Mouse (Mus musculus) heart, embryonic 11.5 days (tissue): Measurements from ENCODE around the gene Ablim1. TPM values are rescaled to one million over a fixed set of nuclear protein-coding genes. Genes with fewer than 3 reads are reported as not detected.

Experiments
- ATAC-seq: fragments of 200-750 bp; cut with Nextera tagmentation; replicated peaks from 2 replicates; pipeline ENCODE4 v1.8.0; 2017; ENCODE audit warnings: moderate library complexity; ENCODE audit not compliant: insufficient number of reproducible peaks, low FRiP score, low TSS enrichment
- H3K27ac ChIP-seq: fragments of 300-500 bp; sonication (generic); 2 replicates; pipeline ENCODE4 v1.5.1; 2014; ENCODE audit warnings: mild to moderate bottlenecking, low read depth, low read length
- H3K27me3 ChIP-seq: fragments of 300-500 bp; sonication (generic); 2 replicates; pipeline ENCODE4 v1.6.1; 2014; ENCODE audit warnings: mild to moderate bottlenecking, low read length, mixed read lengths; ENCODE audit not compliant: control insufficient read depth, insufficient read depth
- H3K36me3 ChIP-seq: fragments of 300-500 bp; sonication (generic); 2 replicates; pipeline ENCODE4 v1.6.1; 2014; ENCODE audit warnings: mild to moderate bottlenecking, low read length, moderate library complexity, mixed read lengths; ENCODE audit not compliant: control insufficient read depth, insufficient read depth
- H3K4me1 ChIP-seq: fragments of 300-500 bp; sonication (generic); 2 replicates; pipeline ENCODE4 v1.6.1; 2014; ENCODE audit warnings: low read length; ENCODE audit not compliant: control insufficient read depth, insufficient read depth
- H3K4me2 ChIP-seq: fragments of 300-500 bp; sonication (generic); 2 replicates; pipeline ENCODE4 v1.6.1; 2014; ENCODE audit warnings: mild to moderate bottlenecking, moderate library complexity
- H3K4me3 ChIP-seq: fragments of 300-500 bp; sonication (generic); 2 replicates; pipeline ENCODE4 v1.5.1; 2014; ENCODE audit warnings: low read depth, low read length
- H3K9ac ChIP-seq: fragments of 300-500 bp; sonication (generic); 2 replicates; pipeline ENCODE4 v1.6.1; 2014; ENCODE audit warnings: mild to moderate bottlenecking, low read depth, low read length, moderate library complexity
- H3K9me3 ChIP-seq: fragments of 300-500 bp; sonication (generic); replicated peaks from 2 replicates; pipeline ENCODE4 v1.6.1; 2016; ENCODE audit warnings: low read length; ENCODE audit not compliant: control insufficient read depth
- WGBS: fragments of 180-500 bp; shearing (Covaris S2); extraction: QIAGEN DNeasy Blood & Tissue Kit; methylation state at CpG from one replicate; pipeline ENCODE4 v1.1.7; 2014; ENCODE audit not compliant: insufficient replicate concordance; 5-methylcytosine and 5-hydroxymethylcytosine counted together
- polyA plus RNA-seq: library from polyadenylated mRNA; unstranded; fragments of >200 nt; fragmentation: Nextera tagmentation; extraction: Ambion mirVana; gene quantifications from 2 replicates; pipeline ENCODE4 v1.2.1, GENCODE M21; 2014

Ablim1 gene
- polyA plus RNA-seq, 1 experiment from 2014 or later = 45.8 TPM

GRCm38 (mm10) chr19:57010064-57010463, 304.7 kb downstream of the Ablim1 start:
- no peak for ATAC-seq
- Histone ChIP-seq H3K4me3 (no peak overlapping the region), H3K9ac (no peak overlapping the region), H3K27ac (no peak overlapping the region), H3K4me2 (no peak overlapping the region), H3K27me3 (peaks cover 15% of the 10 kb centered on the region), H3K36me3 (no peaks in the 10 kb centered on the region), H3K9me3 (no peaks in the 10 kb centered on the region), H3K4me1 (no peaks in the 10 kb centered on the region)
- whole genome bisulfite sequencing = 43% methylated on average over 4 of the region's 4 CpGs

- Histone ChIP-seq H3K4me2 (no peak overlapping the region), H3K4me1 (no peaks in the 10 kb centered on the region), H3K4me3 (no peak overlapping the region), H3K36me3 (no peaks in the 10 kb centered on the region), H3K9ac (no peak overlapping the region), H3K9me3 (no peaks in the 10 kb centered on the region), H3K27me3 (peaks cover 15% of the 10 kb centered on the region), H3K27ac (no peak overlapping the region)
- WGBS = 67% methylated on average over 4 of the region's 4 CpGs
- no peak for ATAC-seq
Measured at GRCm38 (mm10) chr19:57009653-57010052, 305.1 kb downstream of the Ablim1 start.

- Histone ChIP-seq H3K27ac (no peak within 1 kb of the TSS), H3K4me3 (peak within 1 kb of the TSS; percentile 55), H3K4me2 (peak within 1 kb of the TSS; percentile 93), H3K27me3 (peaks cover 15% of the 10 kb centered on the region), H3K36me3 (no peaks in the 10 kb centered on the region), H3K9ac (peak within 1 kb of the TSS; percentile 7), H3K9me3 (no peaks in the 10 kb centered on the region), H3K4me1 (no peaks in the 10 kb centered on the region)
- 3% methylated on average over 67 of the region's 68 CpGs for WGBS
- ATAC-seq = 0 out of 2 replicates have a peak, but pooled peaks have one; percentile 35
Measured at GRCm38 (mm10) chr19:57007781-57008710, 306.7 kb downstream of the Ablim1 start, which contains the start of gene Afap1l2. Gene Afap1l2, minus strand, starts transcription at chr19:57008228.

- no peaks in the 10 kb centered on the region for H3K36me3 ChIP-seq
- no peaks in the 10 kb centered on the region for H3K9me3 ChIP-seq
- H3K27ac ChIP-seq = no peak overlapping the region
- 75% methylated on average over 16 of the region's 16 CpGs for WGBS
- peak overlapping the region; percentile 93 for H3K4me2 ChIP-seq
- peaks cover 15% of the 10 kb centered on the region for H3K27me3 ChIP-seq
- H3K9ac ChIP-seq = no peak overlapping the region; the same call in 1 of the 2 replicates
- peak overlapping the region; percentile 55; the same call in 1 of the 2 replicates for H3K4me3 ChIP-seq
- H3K4me1 ChIP-seq = no peaks in the 10 kb centered on the region
- no peak for ATAC-seq
Measured at GRCm38 (mm10) chr19:57007291-57007690, 307.4 kb downstream of the Ablim1 start.

- Histone ChIP-seq H3K36me3 (no peaks in the 10 kb centered on the region), H3K9ac (no peak overlapping the region), H3K4me1 (no peaks in the 10 kb centered on the region), H3K4me3 (no peak overlapping the region), H3K4me2 (no peak overlapping the region), H3K9me3 (no peaks in the 10 kb centered on the region), H3K27ac (no peak overlapping the region), H3K27me3 (peaks cover 15% of the 10 kb centered on the region)
- ATAC-seq = no peak
- 64% methylated on average over 13 of the region's 13 CpGs for WGBS
Measured at GRCm38 (mm10) chr19:57006841-57007240, 307.9 kb downstream of the Ablim1 start.

GRCm38 (mm10) chr19:57005062-57005461, 309.7 kb downstream of the Ablim1 start:
- ATAC-seq = no peak
- Histone ChIP-seq H3K4me1 (no peaks in the 10 kb centered on the region), H3K27me3 (peaks cover 15% of the 10 kb centered on the region), H3K27ac (no peak overlapping the region), H3K9me3 (no peaks in the 10 kb centered on the region), H3K9ac (no peak overlapping the region), H3K4me2 (no peak overlapping the region), H3K36me3 (no peaks in the 10 kb centered on the region), H3K4me3 (no peak overlapping the region)
- 91% methylated on average over 4 of the region's 4 CpGs for WGBS

GRCm38 (mm10) chr19:57003460-57003810, 311.3 kb downstream of the Ablim1 start:
- WGBS = 53% methylated on average over 7 of the region's 7 CpGs
- H3K36me3 ChIP-seq = no peaks in the 10 kb centered on the region
- no peaks in the 10 kb centered on the region for H3K9me3 ChIP-seq
- ATAC-seq = no peak
- no peak overlapping the region for H3K27ac ChIP-seq
- H3K4me1 ChIP-seq = no peaks in the 10 kb centered on the region
- H3K27me3 ChIP-seq = peaks cover 10% of the 10 kb centered on the region
- H3K4me3 ChIP-seq = no peak overlapping the region
- no peak overlapping the region for H3K4me2 ChIP-seq
- no peak overlapping the region for H3K9ac ChIP-seq

- Histone ChIP-seq H3K4me1 (no peaks in the 10 kb centered on the region), H3K4me3 (no peak overlapping the region), H3K27me3 (peaks cover 10% of the 10 kb centered on the region), H3K9me3 (no peaks in the 10 kb centered on the region), H3K27ac (no peak overlapping the region), H3K36me3 (no peaks in the 10 kb centered on the region), H3K9ac (no peak overlapping the region), H3K4me2 (no peak overlapping the region)
- WGBS = 66% methylated on average over 12 of the region's 12 CpGs
- no peak for ATAC-seq
Measured at GRCm38 (mm10) chr19:57002741-57003459, 311.8 kb downstream of the Ablim1 start.
